Mouse (Mus musculus) urinary bladder, adult 18-20 months (tissue): ENCODE results near the gene Abhd2.
A peak's percentile ranks its signal among the peaks of the same experiment; 100 is the strongest.

ENCODE experiments used
- DNase-seq, 2 experiments: peaks; one replicate each; pipeline ENCODE4 v3.0.0; 2022; ENCODE audit warnings: low spot score in 2 of 2, mixed read lengths in 2 of 2

Gene Abhd2

DNA sequence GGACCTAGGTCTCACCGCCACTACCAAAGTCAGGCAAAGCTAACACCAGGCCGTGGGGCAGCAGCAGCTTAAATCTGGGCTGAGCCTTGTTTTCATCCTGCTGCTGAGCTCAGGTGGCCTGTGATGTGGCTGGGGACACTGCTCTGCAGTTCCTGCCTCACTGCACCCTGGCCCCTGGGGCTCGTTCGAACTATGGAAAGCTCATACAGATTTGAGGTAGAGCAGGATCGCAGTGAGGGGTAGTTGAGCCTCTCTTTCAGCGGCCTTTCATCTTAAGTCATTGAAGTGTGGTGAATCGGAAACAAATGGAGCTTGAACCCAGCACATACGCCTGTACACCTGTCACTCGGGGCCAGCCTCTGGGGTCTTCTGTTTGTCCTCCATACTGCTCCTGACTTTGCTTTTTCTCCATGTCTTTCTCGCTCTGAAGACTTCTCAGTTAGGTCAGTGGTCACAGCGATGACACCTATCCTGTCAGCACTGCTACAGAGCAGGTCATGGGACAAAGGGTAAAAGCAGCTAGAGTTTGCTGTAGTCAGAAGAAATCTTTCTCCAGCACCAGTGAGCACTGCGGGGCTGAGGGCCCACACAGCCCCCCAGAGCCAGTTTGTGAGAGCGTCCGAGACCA lies 20.7 kb downstream of the Abhd2 start:
- no peak for DNase-seq

- DNase-seq: no peak
Observed at GRCm38 (mm10) chr7:79294449-79294980, 21.5 kb downstream of the Abhd2 start.

DNA sequence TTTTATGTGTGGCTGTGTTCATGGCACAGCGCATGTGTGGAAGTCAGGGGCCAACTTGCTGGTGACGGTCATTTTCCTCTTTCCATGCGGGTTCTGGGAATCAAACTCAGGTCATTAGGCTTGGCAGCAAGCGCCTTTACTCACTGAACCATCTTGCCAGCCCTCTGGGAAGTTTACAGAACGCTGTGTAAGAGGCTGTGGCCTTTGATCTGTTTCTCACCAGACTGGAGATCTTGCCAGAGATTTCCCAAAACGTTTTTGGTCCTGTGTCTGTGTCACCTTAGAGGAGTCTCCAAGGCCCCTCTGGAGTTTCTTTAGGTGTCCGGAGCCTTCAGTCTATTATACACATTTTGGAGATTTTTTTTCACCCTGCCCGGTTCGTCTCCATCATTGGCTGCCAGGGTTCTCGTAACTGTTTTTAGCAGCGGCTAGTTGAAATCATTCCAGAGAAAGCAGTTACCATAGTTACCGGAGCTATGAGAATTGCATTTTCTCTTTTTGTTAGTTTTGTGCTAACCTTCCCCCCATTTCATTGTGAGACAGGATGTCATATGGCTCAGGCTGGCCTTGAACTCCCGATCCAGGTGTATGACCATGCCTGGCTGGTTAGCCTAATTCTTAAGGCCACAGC lies 22.3 kb downstream of the Abhd2 start:
- no peak for DNase-seq

- no peak for DNase-seq
Observed at GRCm38 (mm10) chr7:79298681-79299080, 25.7 kb downstream of the Abhd2 start.

GRCm38 (mm10) chr7:79299548-79299947 lies 26.5 kb downstream of the Abhd2 start:
- no peak for DNase-seq

DNA sequence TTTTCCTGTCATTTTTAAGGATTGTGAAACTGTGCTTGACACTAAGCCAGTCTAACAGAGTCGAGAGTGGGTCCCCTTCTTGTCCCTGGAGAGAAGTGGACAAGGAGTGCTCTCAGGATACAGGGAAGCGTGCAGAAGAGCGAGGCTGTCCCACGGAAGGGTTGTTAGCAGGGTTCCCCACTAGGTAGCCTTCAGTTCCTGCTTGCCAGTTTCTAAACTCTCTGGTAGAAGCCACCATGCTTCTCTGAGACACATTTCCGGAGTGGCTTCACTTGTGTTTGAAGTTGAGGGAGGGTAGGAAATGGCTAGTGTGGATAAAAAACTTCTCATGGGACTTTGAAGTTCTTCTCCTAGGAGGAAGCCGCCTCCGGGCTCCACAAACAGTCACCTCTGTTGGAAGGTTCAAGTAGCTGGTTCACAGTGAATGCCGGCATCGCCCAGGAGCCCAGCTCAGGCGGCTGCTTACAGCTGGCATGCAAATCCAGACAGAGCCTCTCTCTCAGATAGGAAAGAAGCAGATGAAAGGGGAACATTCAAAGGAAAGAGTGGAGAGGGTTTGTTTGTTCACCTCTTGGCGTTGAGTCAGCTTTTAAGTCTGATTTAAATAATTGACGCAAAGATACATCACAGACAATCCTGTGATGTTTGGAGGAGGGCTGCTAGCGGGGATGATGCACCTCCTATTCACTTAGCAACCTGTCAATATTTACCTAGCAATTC lies 27.6 kb downstream of the Abhd2 start:
- no peak for DNase-seq

DNA sequence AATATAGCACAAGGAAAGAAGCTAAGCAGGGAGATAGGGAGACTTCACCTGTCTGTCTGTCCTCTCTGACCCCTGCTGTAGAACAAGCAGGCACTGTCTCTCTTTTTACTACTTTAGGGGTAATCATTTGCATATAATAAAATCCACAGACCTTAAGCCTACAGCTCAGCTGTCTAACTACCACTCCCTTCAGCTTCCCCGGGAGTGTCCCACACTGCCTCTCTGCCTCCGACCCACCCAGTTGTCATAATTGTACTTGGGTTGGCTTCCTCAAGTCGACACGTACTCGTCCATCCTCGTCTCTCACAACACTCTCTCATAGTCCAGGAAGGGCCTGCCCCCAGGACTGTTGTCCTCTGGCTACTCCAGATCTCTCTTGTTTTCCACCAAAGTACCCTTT lies 29.1 kb downstream of the Abhd2 start:
- DNase-seq: no peak

GRCm38 (mm10) chr7:79302586-79302985 lies 29.6 kb downstream of the Abhd2 start:
- DNase-seq: no peak

DNA sequence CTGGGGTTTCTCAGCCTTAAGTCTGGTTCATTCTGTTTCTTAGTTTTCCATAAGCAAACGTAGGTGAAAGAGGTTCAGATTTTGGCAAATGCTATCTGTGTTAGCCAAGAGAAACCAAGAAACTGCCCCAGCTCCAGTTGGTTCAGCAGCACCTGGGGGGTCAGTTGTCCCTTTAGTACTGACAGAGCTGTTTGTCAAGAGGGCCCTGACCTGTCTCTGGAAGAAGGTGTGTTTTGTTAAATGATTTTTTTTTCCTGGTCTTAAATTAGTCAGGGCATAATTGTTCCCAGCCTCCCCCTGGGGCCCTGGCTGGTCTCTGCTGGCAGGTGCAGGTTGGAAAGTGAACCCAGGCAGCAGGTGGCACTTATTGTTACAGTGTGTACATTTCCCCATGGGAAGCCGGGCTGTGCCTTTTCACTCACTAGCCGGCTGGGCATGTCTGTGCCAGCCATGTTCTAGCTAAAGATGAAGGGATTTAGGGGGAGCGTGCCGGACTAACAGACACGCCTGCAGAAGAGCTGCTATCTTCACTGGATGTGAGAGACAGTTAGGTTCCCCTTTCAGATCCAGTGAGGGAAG lies 30.3 kb downstream of the Abhd2 start:
- DNase-seq: peak in 1 of 2 experiments; percentile 58

GRCm38 (mm10) chr7:79308455-79309030 lies 35.5 kb downstream of the Abhd2 start:
- DNase-seq: no peak

GRCm38 (mm10) chr7:79309247-79310190 lies 36.5 kb downstream of the Abhd2 start:
- no peak for DNase-seq

GRCm38 (mm10) chr7:79310191-79310555 lies 37.2 kb downstream of the Abhd2 start:
- no peak for DNase-seq

- DNase-seq: no peak
Observed at GRCm38 (mm10) chr7:79311420-79311988, 38.5 kb downstream of the Abhd2 start.

DNA sequence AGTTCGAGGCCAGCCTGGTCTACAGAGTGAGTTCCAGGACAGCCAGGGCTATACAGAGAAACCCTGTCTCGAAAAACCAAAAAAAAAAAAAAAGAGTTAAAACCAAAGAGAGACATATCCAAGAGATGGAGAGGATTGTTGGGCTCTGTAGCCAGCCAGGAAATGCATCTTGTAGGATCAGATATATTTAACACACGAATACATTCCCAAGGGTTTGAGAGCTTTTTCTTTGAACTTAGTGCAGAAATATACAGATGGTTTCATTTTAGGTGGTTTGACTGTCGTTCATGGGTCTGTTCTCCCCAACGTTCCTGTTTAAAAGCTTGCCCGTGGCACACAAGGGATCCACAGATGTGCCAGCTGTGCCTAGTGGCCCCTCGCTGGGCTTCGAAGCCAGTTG lies 39.2 kb downstream of the Abhd2 start:
- no peak for DNase-seq

DNA sequence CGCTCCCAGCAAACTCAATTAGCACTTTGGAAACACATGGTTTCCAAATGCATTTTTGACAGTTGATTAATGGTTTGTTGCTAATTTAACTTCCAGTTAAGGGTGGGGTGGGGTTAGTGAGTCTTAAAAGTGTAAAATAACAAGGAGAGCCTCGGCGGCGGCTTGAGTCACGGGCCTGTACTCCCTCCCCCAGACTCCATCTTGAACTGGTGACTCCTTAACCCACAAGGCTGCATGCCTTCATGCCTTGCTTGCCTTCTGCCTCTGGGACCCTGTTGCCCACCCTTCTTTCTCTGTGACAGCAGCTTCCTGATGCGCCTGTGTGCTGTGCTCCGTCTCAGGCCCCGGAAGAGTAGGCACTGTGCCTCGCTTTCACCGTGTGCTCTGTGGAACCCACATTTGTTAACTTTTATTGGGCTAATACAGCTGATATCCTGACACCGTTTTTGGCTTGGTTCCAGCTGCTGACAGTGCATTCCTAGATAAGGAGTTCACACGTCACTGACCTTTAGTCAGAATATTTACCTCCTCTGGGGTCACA lies 40.6 kb downstream of the Abhd2 start:
- peak in 1 of 2 experiments; percentile 33 for DNase-seq

DNA sequence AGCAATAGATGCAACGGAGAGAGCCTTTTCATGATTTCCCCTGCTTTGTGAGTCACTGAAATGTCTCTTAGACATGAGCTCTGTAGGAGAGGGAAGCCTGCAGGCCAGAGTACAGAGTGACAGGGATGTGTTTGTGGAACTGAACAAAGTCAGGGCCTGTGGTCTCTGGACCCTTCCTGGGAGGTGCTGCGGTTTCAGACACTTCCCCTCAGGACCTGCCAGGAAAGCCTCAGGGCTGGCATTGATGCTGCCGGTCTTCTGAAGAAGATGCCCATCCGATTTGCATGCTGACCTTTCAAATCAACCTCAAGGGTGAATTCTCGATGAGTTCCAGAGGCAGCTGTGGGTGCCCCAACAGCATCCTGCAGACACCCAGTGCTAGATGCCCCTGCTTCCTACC lies 41.5 kb downstream of the Abhd2 start:
- no peak for DNase-seq

DNA sequence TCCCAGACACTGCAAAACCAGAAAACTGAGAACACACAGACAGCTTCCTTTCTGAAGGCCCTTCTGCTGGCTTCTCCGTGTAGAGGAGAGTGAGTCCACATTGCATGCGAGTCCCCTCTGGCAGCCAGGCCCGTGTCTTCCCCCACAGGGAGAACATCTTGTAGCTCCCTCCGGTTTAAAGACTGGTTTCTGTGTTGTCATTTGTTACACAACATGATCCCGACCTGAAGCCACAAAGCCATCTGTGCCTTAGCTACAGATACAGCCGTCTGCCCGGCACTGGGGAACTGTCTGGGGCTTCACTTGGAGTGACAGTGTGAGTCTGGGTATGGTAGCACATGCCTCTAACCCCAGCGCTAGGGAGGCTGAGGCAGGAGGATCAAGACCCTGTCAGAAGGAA lies 42.1 kb downstream of the Abhd2 start:
- DNase-seq: no peak

- DNase-seq: no peak
Observed at GRCm38 (mm10) chr7:79316069-79316695, 43.2 kb downstream of the Abhd2 start.

GRCm38 (mm10) chr7:79317576-79317975 lies 44.6 kb downstream of the Abhd2 start:
- no peak for DNase-seq
